Mouse (Mus musculus) cortical plate, adult 2 months (tissue): Measurements from ENCODE around the gene Sar1a. TPM values are rescaled to one million over a fixed set of nuclear protein-coding genes. Genes with fewer than 3 reads are reported as not detected.

Experiments used
- H3K27ac ChIP-seq: fragments of 200-500 bp; 2 replicates; pipeline ENCODE4 v1.5.1; 2012; ENCODE audit warnings: low read length, control low read depth, inconsistent platforms; ENCODE audit not compliant: insufficient read depth
- H3K4me1 ChIP-seq: fragments of 200-500 bp; 2 replicates; pipeline ENCODE4 v1.6.1; 2011; ENCODE audit warnings: low read length; ENCODE audit not compliant: control insufficient read depth, insufficient read depth
- H3K4me3 ChIP-seq: fragments of 200-500 bp; 2 replicates; pipeline ENCODE4 v1.5.1; 2011; ENCODE audit warnings: mild to moderate bottlenecking, low read length, control low read depth; ENCODE audit not compliant: insufficient read depth
- CTCF ChIP-seq: fragments of 200-500 bp; IDR thresholded peaks from 2 replicates; pipeline ENCODE4 v1.5.1; 2011; ENCODE audit warnings: mild to moderate bottlenecking, control low read depth, low read length; ENCODE audit not compliant: insufficient read depth; ENCODE audit errors: extremely low read depth
- POLR2A ChIP-seq: fragments of 200-500 bp; IDR thresholded peaks from 2 replicates; pipeline ENCODE4 v1.6.1; 2011; ENCODE audit warnings: mild to moderate bottlenecking, low read length, control low read depth; ENCODE audit not compliant: insufficient read depth; ENCODE audit errors: extremely low read depth
- polyA plus RNA-seq: library from polyadenylated mRNA; depleted of rRNA; stranded (reverse); fragments of >200 nt; gene quantifications from 2 replicates; pipeline ENCODE4 v1.2.3, GENCODE M21; 2012; rRNA removed

The Sar1a gene
- polyA plus RNA-seq, 1 experiment = 106 TPM

- Histone ChIP-seq H3K27ac (no peak overlapping the region), H3K4me1 (no peaks in the 10 kb centered on the region), H3K4me3 (no peak overlapping the region)
- TF ChIP-seq POLR2A = no peak
These were observed 43.2 kb downstream of the Sar1a start for GRCm38 (mm10) chr10:61723271-61723670.

DNA sequence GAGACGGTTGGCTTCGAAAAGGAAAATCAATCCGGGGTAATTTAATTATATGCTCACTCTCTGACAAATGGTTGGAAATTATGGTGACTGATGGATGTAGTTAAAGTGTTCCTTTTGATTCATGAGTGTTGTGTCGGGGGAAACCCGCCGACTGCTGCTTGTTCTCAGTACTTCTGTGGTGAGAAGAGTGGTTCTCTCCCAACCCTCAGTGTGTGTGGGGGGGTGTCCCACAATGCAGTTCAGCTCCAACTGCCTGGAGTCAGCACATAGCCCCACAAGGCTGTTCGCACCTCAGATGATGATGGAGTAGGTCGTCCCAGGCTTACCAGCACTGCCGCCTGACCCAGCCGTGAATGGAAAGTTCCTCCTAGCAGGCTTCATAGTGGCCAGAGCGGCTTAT, 49.1 kb downstream of the Sar1a start:
- TF ChIP-seq POLR2A (no peak), CTCF (no peak)
- H3K4me1 ChIP-seq = no peaks in the 10 kb centered on the region
- H3K27ac ChIP-seq = no peak overlapping the region
- H3K4me3 ChIP-seq = no peak overlapping the region

- no peak overlapping the region for H3K27ac ChIP-seq
These were observed 50.1 kb downstream of the Sar1a start for GRCm38 (mm10) chr10:61730171-61730570.

DNA sequence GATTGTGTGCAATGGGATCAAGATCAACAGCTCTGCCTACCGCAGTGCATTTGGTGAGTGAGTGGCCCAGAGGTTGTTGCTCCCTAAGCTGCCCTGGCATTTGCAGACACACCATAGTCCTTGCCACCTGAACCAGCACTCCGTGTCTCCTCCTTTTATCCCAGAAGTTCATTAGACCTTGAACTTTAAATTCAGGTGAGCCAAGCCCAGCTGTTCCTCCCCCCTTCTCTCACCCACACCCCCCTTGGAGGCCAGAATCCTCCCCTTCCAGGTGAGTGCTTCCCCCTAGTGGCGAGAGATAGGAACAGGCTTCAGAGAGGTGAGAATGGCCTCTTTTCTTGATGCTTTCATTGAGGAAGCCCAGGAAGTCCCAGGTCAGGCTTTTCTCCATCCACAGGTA, 54.3 kb downstream of the Sar1a start:
- Histone ChIP-seq H3K4me3 (no peak overlapping the region), H3K4me1 (peaks cover 2% of the 10 kb centered on the region; the same call in 1 of the 2 replicates), H3K27ac (no peak overlapping the region)
- peak; percentile 61 for TF ChIP-seq CTCF
- no peak for TF ChIP-seq POLR2A

More at GRCm38 (mm10) chr10:61730171-61730570, 50.1 kb downstream of the Sar1a start:
- Histone ChIP-seq H3K4me3 (no peak overlapping the region), H3K4me1 (no peaks in the 10 kb centered on the region)
- TF ChIP-seq POLR2A (no peak), CTCF (no peak)

- no peak overlapping the region for H3K4me3 ChIP-seq
- TF ChIP-seq POLR2A (no peak), CTCF (no peak)
- no peak overlapping the region for H3K27ac ChIP-seq
- peaks cover 2% of the 10 kb centered on the region; the same call in 1 of the 2 replicates for H3K4me1 ChIP-seq
These were observed 56.6 kb downstream of the Sar1a start for GRCm38 (mm10) chr10:61736671-61737078.

DNA sequence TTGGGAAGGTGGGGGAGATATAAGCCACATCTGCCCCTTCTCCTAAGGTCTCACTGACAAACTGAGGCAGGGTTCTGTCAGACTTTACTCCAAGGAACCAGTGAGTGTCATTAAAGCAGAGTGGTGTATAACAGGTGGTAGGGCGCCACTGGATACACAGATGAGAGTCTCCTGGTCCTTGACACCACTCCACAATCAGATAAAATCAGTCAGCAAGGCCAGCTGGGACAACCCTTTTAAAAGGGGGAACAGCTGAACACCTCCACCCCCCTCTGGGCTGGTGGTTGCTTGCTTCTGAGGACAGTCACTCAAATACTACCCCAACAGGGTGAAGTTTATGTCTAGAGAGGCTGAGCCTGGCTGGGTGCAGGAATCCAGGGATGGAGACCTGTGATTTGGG, 57.4 kb downstream of the Sar1a start:
- Histone ChIP-seq H3K4me1 (peaks cover 2% of the 10 kb centered on the region; the same call in 1 of the 2 replicates), H3K27ac (no peak overlapping the region), H3K4me3 (no peak overlapping the region)
- TF ChIP-seq POLR2A = no peak

- peaks cover 2% of the 10 kb centered on the region; the same call in 1 of the 2 replicates for H3K4me1 ChIP-seq
- no peak for TF ChIP-seq CTCF
- H3K4me3 ChIP-seq = no peak overlapping the region
- no peak overlapping the region for H3K27ac ChIP-seq
These were observed 58.0 kb downstream of the Sar1a start for GRCm38 (mm10) chr10:61738126-61738525.

- H3K4me3 ChIP-seq = no peak overlapping the region
- H3K27ac ChIP-seq = no peak overlapping the region
- no peak for TF ChIP-seq POLR2A
- TF ChIP-seq CTCF = no peak
- peaks cover 2% of the 10 kb centered on the region; the same call in 1 of the 2 replicates for H3K4me1 ChIP-seq
These were observed 61.2 kb downstream of the Sar1a start for GRCm38 (mm10) chr10:61741306-61741705.

DNA sequence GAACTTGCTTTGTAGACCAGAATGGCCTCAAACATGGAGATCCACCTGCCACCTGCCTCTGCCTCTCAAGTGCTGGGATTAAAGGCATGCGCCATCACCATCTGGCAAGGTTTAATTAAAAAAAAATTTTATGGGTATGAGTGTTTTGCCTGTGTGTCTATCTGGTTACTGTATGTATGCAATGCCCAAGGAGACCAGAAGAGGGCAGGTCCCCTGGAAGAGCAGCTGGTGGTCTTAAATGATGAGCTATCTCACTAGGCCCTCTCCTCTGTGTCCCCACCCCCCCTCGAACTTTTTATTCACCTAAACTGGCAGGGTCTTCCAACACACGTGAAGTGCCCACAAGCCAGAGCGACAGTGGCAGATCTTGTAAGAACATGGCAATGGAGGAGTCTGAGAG, 61.8 kb downstream of the Sar1a start:
- TF ChIP-seq CTCF (no peak), POLR2A (no peak)
- H3K4me3 ChIP-seq = no peak overlapping the region

GRCm38 (mm10) chr10:61742336-61742735, 62.2 kb downstream of the Sar1a start:
- no peak overlapping the region for H3K4me3 ChIP-seq
- TF ChIP-seq CTCF (no peak), POLR2A (no peak)

More for the DNA sequence above, 61.8 kb downstream of the Sar1a start:
- no peak overlapping the region for H3K27ac ChIP-seq
- H3K4me1 ChIP-seq = no peaks in the 10 kb centered on the region

More at GRCm38 (mm10) chr10:61742336-61742735, 62.2 kb downstream of the Sar1a start:
- no peak overlapping the region for H3K27ac ChIP-seq
- H3K4me1 ChIP-seq = no peaks in the 10 kb centered on the region

Other genes starting within 250 kb of the Sar1a start
- gene Eif4ebp2, start 227.6 kb upstream of the Sar1a start, polyA plus RNA-seq = 25.6 and 27.6 TPM in 2 replicates
- gene Lrrc20, start 204.5 kb upstream of the Sar1a start, polyA plus RNA-seq = 21.1 and 22.8 TPM in 2 replicates
- gene Npffr1, start 84.8 kb upstream of the Sar1a start, polyA plus RNA-seq = 0.35 and 0.57 TPM in 2 replicates
- 98.7 and 108 TPM in 2 replicates for gene Ppa1, start 31.7 kb upstream of the Sar1a start, polyA plus RNA-seq
- gene Tysnd1, start 15.2 kb downstream of the Sar1a start, polyA plus RNA-seq = 23.6 and 25.5 TPM in 2 replicates
- 8.7 and 10.6 TPM in 2 replicates for gene Aifm2, start 35.0 kb downstream of the Sar1a start, polyA plus RNA-seq
- 16.8 and 17.9 TPM in 2 replicates for gene H2afy2, start 103.8 kb downstream of the Sar1a start, polyA plus RNA-seq